Mouse (Mus musculus): ENCODE results near the gene Gm7579.
"Not testable (repeated sequence)": the region's sequence is repeated elsewhere in the genome, so short reads cannot be mapped to it uniquely, and the experiment has no call there.

The Gm7579 gene

GRCm38 (mm10) chr7:142211559-142211958 is at the start of gene Gm7579:
Gm7579 (plus strand) TSS chr7:142211859.
- DNase-seq (ENCODE audit: low spot score in 2 of 2) = no peak

GRCm38 (mm10) chr7:142165639-142166038 is 46.0 kb upstream of the Gm7579 start, which contains the start of gene Gm4553:
Gm4553 (minus strand) TSS chr7:142165739.
- not testable (repeated sequence) for DNase-seq (ENCODE audit: low spot score in 2 of 2)

- no peak for DNase-seq (ENCODE audit: low spot score in 2 of 2)
These were observed 41.8 kb upstream of the Gm7579 start for GRCm38 (mm10) chr7:142169836-142170235.

GRCm38 (mm10) chr7:142175905-142176304 is 35.8 kb upstream of the Gm7579 start, which contains the start of gene Krtap5-2:
Krtap5-2 (minus strand) TSS chr7:142176005.
- not testable (repeated sequence) for DNase-seq (ENCODE audit: low spot score in 2 of 2)

GRCm38 (mm10) chr7:142178685-142179084 is 33.0 kb upstream of the Gm7579 start:
- no peak for DNase-seq (ENCODE audit: low spot score in 2 of 2)

- no peak for DNase-seq (ENCODE audit: low spot score in 2 of 2)
These were observed 30.6 kb upstream of the Gm7579 start for GRCm38 (mm10) chr7:142181021-142181420.

- DNase-seq (ENCODE audit: low spot score in 2 of 2) = no peak
These were observed 23.5 kb upstream of the Gm7579 start for GRCm38 (mm10) chr7:142188156-142188555.

- no peak for DNase-seq (ENCODE audit: low spot score in 2 of 2)
These were observed 21.4 kb upstream of the Gm7579 start, which contains the start of gene Gm10153 for GRCm38 (mm10) chr7:142190289-142190688. Gm10153 (minus strand) TSS chr7:142190389.

GRCm38 (mm10) chr7:142198748-142199147 is 12.9 kb upstream of the Gm7579 start:
- no peak for DNase-seq (ENCODE audit: low spot score in 2 of 2)

- DNase-seq (ENCODE audit: low spot score in 2 of 2) = no peak
These were observed 10.6 kb upstream of the Gm7579 start, which contains the start of gene Krtap5-3 for GRCm38 (mm10) chr7:142201064-142201463. Krtap5-3 (plus strand) TSS chr7:142201364.

- no peak for DNase-seq (ENCODE audit: low spot score in 2 of 2)
These were observed 6.2 kb upstream of the Gm7579 start for GRCm38 (mm10) chr7:142205488-142205887.

GRCm38 (mm10) chr7:142206891-142207290 is 4.8 kb upstream of the Gm7579 start:
- DNase-seq (ENCODE audit: low spot score in 2 of 2) = not testable (repeated sequence)

GRCm38 (mm10) chr7:142212136-142212535 is 477 bp downstream of the Gm7579 start:
- DNase-seq (ENCODE audit: low spot score in 2 of 2) = not testable (repeated sequence)

GRCm38 (mm10) chr7:142224518-142224917 is 12.9 kb downstream of the Gm7579 start:
- DNase-seq (ENCODE audit: low spot score in 2 of 2) = no peak

- DNase-seq (ENCODE audit: low spot score in 2 of 2) = peak in 1 of 2 experiments; percentile 17
These were observed 18.2 kb downstream of the Gm7579 start, which contains the start of gene Krtap5-5 for GRCm38 (mm10) chr7:142229871-142230270. Krtap5-5 (minus strand) TSS chr7:142229971.

- DNase-seq (ENCODE audit: low spot score in 2 of 2) = no peak
These were observed 19.9 kb downstream of the Gm7579 start for GRCm38 (mm10) chr7:142231540-142231939.

- no peak for DNase-seq (ENCODE audit: low spot score in 2 of 2)
These were observed 29.3 kb downstream of the Gm7579 start, which contains the start of gene Gm40460 for GRCm38 (mm10) chr7:142240978-142241377. Gm40460 (minus strand) TSS chr7:142241078.

GRCm38 (mm10) chr7:142249824-142250223 is 38.2 kb downstream of the Gm7579 start:
- DNase-seq (ENCODE audit: low spot score in 2 of 2) = peak in 1 of 2 experiments; percentile 8

GRCm38 (mm10) chr7:142255517-142255916 is 43.9 kb downstream of the Gm7579 start:
- no peak for DNase-seq (ENCODE audit: low spot score in 2 of 2)

GRCm38 (mm10) chr7:142258254-142258653 is 46.6 kb downstream of the Gm7579 start, which contains the start of gene Gm2431:
Gm2431 (minus strand) TSS chr7:142258354.
- not testable (repeated sequence) for DNase-seq (ENCODE audit: low spot score in 2 of 2)
